ENCODE assay signal across 17 mouse cellular contexts in the genomic region with DNA sequence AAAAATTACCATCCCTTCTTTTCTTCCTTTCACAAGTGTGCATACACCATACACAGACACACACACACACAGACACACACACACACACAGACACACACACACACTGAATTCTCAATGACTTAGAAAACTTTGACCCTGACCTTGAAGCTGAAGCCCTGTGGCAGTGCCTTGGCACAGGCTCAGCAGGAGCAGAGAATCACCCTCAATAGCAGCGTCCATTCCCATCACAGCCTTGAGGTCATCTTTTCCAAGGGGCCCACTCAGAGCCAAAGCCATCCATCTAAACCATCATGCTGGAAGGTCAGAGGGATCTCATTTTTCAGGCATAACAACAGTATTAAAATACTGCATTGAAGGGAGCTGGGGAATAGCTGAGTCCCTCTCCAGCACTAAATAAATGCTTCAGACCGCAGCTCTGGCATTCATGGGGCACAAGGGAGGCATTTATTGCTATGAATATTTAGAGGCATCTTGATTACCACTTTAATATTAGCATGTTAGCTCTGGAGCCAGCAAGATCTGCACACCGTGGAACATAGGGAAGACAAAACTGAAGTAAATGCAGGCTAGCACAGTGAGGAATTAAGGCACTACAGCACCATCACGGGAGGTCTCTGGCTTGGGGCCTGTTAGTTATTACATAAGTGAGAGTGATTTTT.
A peak's percentile ranks its signal among the peaks of the same experiment; 100 is the strongest.
DNase-seq lines count a peak whose midpoint lies in the region; ATAC-seq and TF ChIP-seq lines count a peak whose summit lies in the region.
"Had no signal": no experiment of that assay in that cellular context is flagged by ENCODE, and none has a peak within 500 bp of the region (broad histone marks: within the 10 kb centered on the region; RNA-seq: fewer than 3 reads in every experiment).

No protein-coding gene starts in this region.

- 56% methylated on average over 4 of the region's 4 CpGs for WGBS in hindbrain, embryonic 12.5 days
- WGBS in hindbrain, embryonic 10.5 days = 85% methylated on average over 4 of the region's 4 CpGs
- WGBS in lung, embryonic 16.5 days = 52% methylated on average over 4 of the region's 4 CpGs
- 22% methylated on average over 4 of the region's 4 CpGs for WGBS in neural tube, embryonic 14.5 days
- WGBS in cerebellum, adult 2 months = 71% methylated on average over 4 of the region's 4 CpGs

- no peaks in the 10 kb centered on the region for H3K9me3 ChIP-seq in hindbrain, embryonic 12.5 days (replicated peaks)
- no peaks in the 10 kb centered on the region for H3K9me3 ChIP-seq in hindbrain, embryonic 10.5 days
- no peaks in the 10 kb centered on the region for H3K9me3 ChIP-seq in lung, embryonic 16.5 days (ENCODE audit: control insufficient read depth, low read length)
- no peaks in the 10 kb centered on the region for H3K9me3 ChIP-seq in neural tube, embryonic 14.5 days (ENCODE audit: control insufficient read depth, low read length)
- H3K9me3 ChIP-seq: embryonic facial prominence, embryonic 10.5 days; heart, embryonic 12.5 days; liver, embryonic 15.5 days had no signal

- H3K9ac ChIP-seq in hindbrain, embryonic 12.5 days = no peak overlapping the region
- H3K9ac ChIP-seq in lung, embryonic 16.5 days (ENCODE audit: low read length) = no peak overlapping the region
- H3K9ac ChIP-seq in neural tube, embryonic 14.5 days (replicated peaks; ENCODE audit: low read depth, low read length) = no peak overlapping the region
- H3K9ac ChIP-seq: heart, embryonic 12.5 days; liver, embryonic 15.5 days had no signal

- no peaks in the 10 kb centered on the region for H3K36me3 ChIP-seq in hindbrain, embryonic 12.5 days
- no peaks in the 10 kb centered on the region for H3K36me3 ChIP-seq in hindbrain, embryonic 10.5 days
- H3K36me3 ChIP-seq in lung, embryonic 16.5 days (ENCODE audit: control insufficient read depth, insufficient read depth, low read length) = peaks cover 2% of the 10 kb centered on the region; the same call in 1 of the 2 replicates
- H3K36me3 ChIP-seq in neural tube, embryonic 14.5 days (ENCODE audit: control insufficient read depth, insufficient read depth, low read length) = no peaks in the 10 kb centered on the region
- H3K36me3 ChIP-seq: embryonic facial prominence, embryonic 10.5 days; heart, embryonic 12.5 days; liver, embryonic 15.5 days had no signal

- TF ChIP-seq POLR2A in cerebellum, adult 2 months (IDR thresholded peaks at IDR 0.05; ENCODE audit: borderline replicate concordance, insufficient read depth, low read length) = no peak

- H3K4me1 ChIP-seq in hindbrain, embryonic 12.5 days = peaks cover 3% of the 10 kb centered on the region; the same call in 1 of the 2 replicates
- no peaks in the 10 kb centered on the region for H3K4me1 ChIP-seq in hindbrain, embryonic 10.5 days (replicated peaks)
- no peaks in the 10 kb centered on the region for H3K4me1 ChIP-seq in lung, embryonic 16.5 days (replicated peaks; ENCODE audit: control insufficient read depth, insufficient read depth, low read length)
- H3K4me1 ChIP-seq in neural tube, embryonic 14.5 days (ENCODE audit: control insufficient read depth, insufficient read depth, low read length) = no peaks in the 10 kb centered on the region; the same call in 1 of the 2 replicates
- no peaks in the 10 kb centered on the region for H3K4me1 ChIP-seq in cerebellum, adult 2 months (ENCODE audit: control insufficient read depth, insufficient read depth, low read length)
- H3K4me1 ChIP-seq: embryonic facial prominence, embryonic 10.5 days; heart, embryonic 12.5 days; liver, embryonic 15.5 days had no signal

- H3K27ac ChIP-seq in hindbrain, embryonic 12.5 days = peak overlapping the region; percentile 30; the same call in 1 of the 2 replicates
- no peak overlapping the region for H3K27ac ChIP-seq in hindbrain, embryonic 10.5 days
- H3K27ac ChIP-seq in lung, embryonic 16.5 days (ENCODE audit: low read length) = no peak overlapping the region
- no peak overlapping the region; the same call in 1 of the 2 replicates for H3K27ac ChIP-seq in neural tube, embryonic 14.5 days (ENCODE audit: low read depth, low read length)
- H3K27ac ChIP-seq in cerebellum, adult 2 months (ENCODE audit: insufficient read depth, low read length) = no peak overlapping the region
- H3K27ac ChIP-seq: embryonic facial prominence, embryonic 10.5 days; liver, embryonic 15.5 days had no signal

- H3K4me2 ChIP-seq in hindbrain, embryonic 12.5 days (replicated peaks) = no peak overlapping the region
- H3K4me2 ChIP-seq in lung, embryonic 16.5 days (ENCODE audit: low read depth, low read length) = no peak overlapping the region
- H3K4me2 ChIP-seq in neural tube, embryonic 14.5 days (ENCODE audit: low read depth, low read length) = no peak overlapping the region
- H3K4me2 ChIP-seq: heart, embryonic 12.5 days; liver, embryonic 15.5 days had no signal

- DNase-seq in hindbrain, embryonic 10.5 days (ENCODE audit: low spot score) = no peak
- DNase-seq in lung, postnatal 4 days = no peak
- peak; percentile 80 to 83 for DNase-seq in adrenal gland, postnatal 36 days
- DNase-seq in cerebellum, adult 2 months = no peak
- no peak for DNase-seq in left cerebral cortex, adult 9 months (ENCODE audit: low spot score in 2 of 2)
- DNase-seq: cerebellum, adult 18-20 months; gastrocnemius, postnatal 25 days; heart, postnatal 4 days; right cerebral cortex, postnatal 4 days; thymus, postnatal 14 days had no signal

- TF ChIP-seq CTCF in cerebellum, adult 2 months (IDR thresholded peaks at IDR 0.05; ENCODE audit: borderline replicate concordance, insufficient read depth, low read depth, low read length) = no peak

- ATAC-seq in hindbrain, embryonic 12.5 days (ENCODE audit: low FRiP score) = no peak
- ATAC-seq in lung, embryonic 16.5 days (ENCODE audit: low read depth) = peak; percentile 37; the same call in 1 of the 2 replicates
- ATAC-seq in neural tube, embryonic 14.5 days (ENCODE audit: low read depth) = peak; percentile 61
- ATAC-seq: intestine, embryonic 16.5 days had no signal

- H3K4me3 ChIP-seq in hindbrain, embryonic 12.5 days = no peak overlapping the region
- H3K4me3 ChIP-seq in hindbrain, embryonic 10.5 days = no peak overlapping the region
- no peak overlapping the region for H3K4me3 ChIP-seq in lung, embryonic 16.5 days (ENCODE audit: low read length)
- H3K4me3 ChIP-seq in neural tube, embryonic 14.5 days (ENCODE audit: low read depth, low read length) = no peak overlapping the region
- H3K4me3 ChIP-seq in cerebellum, adult 2 months (replicated peaks; ENCODE audit: insufficient read depth, low read depth, low read length) = no peak overlapping the region
- H3K4me3 ChIP-seq: embryonic facial prominence, embryonic 10.5 days; heart, embryonic 12.5 days; liver, embryonic 15.5 days had no signal

- 0 out of 2 replicates have a peak, but pooled peaks cover 2% of the 10 kb centered on the region for H3K27me3 ChIP-seq in hindbrain, embryonic 12.5 days
- H3K27me3 ChIP-seq in hindbrain, embryonic 10.5 days (ENCODE audit: insufficient read depth, poor library complexity, severe bottlenecking) = no peaks in the 10 kb centered on the region
- H3K27me3 ChIP-seq in lung, embryonic 16.5 days (ENCODE audit: control insufficient read depth, insufficient read depth, low read depth, low read length) = no peaks in the 10 kb centered on the region
- no peaks in the 10 kb centered on the region for H3K27me3 ChIP-seq in neural tube, embryonic 14.5 days (ENCODE audit: control insufficient read depth, insufficient read depth, low read length)
- H3K27me3 ChIP-seq in cerebellum, adult 2 months (ENCODE audit: control insufficient read depth, insufficient read depth, low read length) = no peaks in the 10 kb centered on the region
- H3K27me3 ChIP-seq: heart, embryonic 12.5 days; liver, embryonic 15.5 days had no signal

Comparison
In these comparisons a context has a peak if more than half of its experiments do, and no peak if none do; other contexts are left out.
1. DNase-seq: peak in adrenal gland, postnatal 36 days (2 of 2); none in hindbrain, embryonic 10.5 days (single experiment), lung, postnatal 4 days (0 of 2), cerebellum, adult 2 months (0 of 2) and left cerebral cortex, adult 9 months (0 of 2).